Mouse (Mus musculus) hindbrain, postnatal 0 days (tissue): ENCODE data around the gene Fam187b. TPM values are rescaled to one million over a fixed set of nuclear protein-coding genes. Genes with fewer than 3 reads are reported as not detected.
A peak's percentile ranks its signal among the peaks of the same experiment; 100 is the strongest.

Experiments
- ATAC-seq: fragments of 200-750 bp; cut with Nextera tagmentation; 2 replicates; pipeline ENCODE4 v1.8.0; 2017; ENCODE audit warnings: mild to moderate bottlenecking, moderate TSS enrichment, moderate library complexity
- DNase-seq: peaks from one replicate; pipeline ENCODE4 v3.0.0-alpha.2; 2015; ENCODE audit warnings: low spot score
- H3K27ac ChIP-seq: fragments of 300-500 bp; sonication (generic); 2 replicates; pipeline ENCODE4 v1.5.1; 2014; ENCODE audit warnings: mild to moderate bottlenecking
- H3K27me3 ChIP-seq: fragments of 300-500 bp; sonication (generic); 2 replicates; pipeline ENCODE4 v1.6.1; 2014; ENCODE audit warnings: low read length, mixed read lengths; ENCODE audit not compliant: insufficient read depth
- H3K36me3 ChIP-seq: fragments of 300-500 bp; sonication (generic); 2 replicates; pipeline ENCODE4 v1.6.1; 2014; ENCODE audit warnings: low read length, mixed read lengths; ENCODE audit not compliant: insufficient read depth
- H3K4me1 ChIP-seq: fragments of 300-500 bp; sonication (generic); 2 replicates; pipeline ENCODE4 v1.6.1; 2014; ENCODE audit warnings: antibody characterized with exemption, low read length, mixed read lengths; ENCODE audit not compliant: insufficient read depth
- H3K4me2 ChIP-seq: fragments of 300-500 bp; sonication (generic); 2 replicates; pipeline ENCODE4 v1.6.1; 2014; ENCODE audit warnings: low read depth, mild to moderate bottlenecking, low read length, moderate library complexity, mixed read lengths
- H3K4me3 ChIP-seq: fragments of 300-500 bp; sonication (generic); 2 replicates; pipeline ENCODE4 v1.5.1; 2014; ENCODE audit warnings: low read length
- H3K9ac ChIP-seq: fragments of 300-500 bp; sonication (generic); replicated peaks from 2 replicates; pipeline ENCODE4 v1.6.1; 2014; ENCODE audit warnings: mild to moderate bottlenecking, low read length, moderate library complexity, mixed read lengths
- H3K9me3 ChIP-seq: fragments of 300-500 bp; sonication (generic); 2 replicates; pipeline ENCODE4 v1.6.1; 2016; ENCODE audit warnings: low read length, mixed read lengths
- CTCF ChIP-seq: IDR thresholded peaks from 2 replicates; pipeline ENCODE4 v1.5.1; 2016; ENCODE audit warnings: antibody characterized with exemption, control low read depth, low read depth
- WGBS: fragments of 180-500 bp; shearing (Covaris S2); extraction: QIAGEN DNeasy Blood & Tissue Kit; methylation state at CpG from one replicate; pipeline ENCODE4 v1.1.7; 2014; 5-methylcytosine and 5-hydroxymethylcytosine counted together
- polyA plus RNA-seq: library from polyadenylated mRNA; unstranded; fragments of >200 nt; fragmentation: Nextera tagmentation; extraction: Ambion mirVana; gene quantifications from 2 replicates; pipeline ENCODE4 v1.2.1, GENCODE M21; 2015
- total RNA-seq: library from RNA; depleted of rRNA; stranded (reverse); fragments of >200 nt; gene quantifications from 2 replicates; pipeline ENCODE4 v1.2.3, GENCODE M21; 2014

Fam187b gene
- total and polyA plus RNA-seq, 2 experiments from 2014 or later, result 0.16 to 0.89 TPM

- Histone ChIP-seq H3K4me3 (peak overlapping the region; percentile 74), H3K4me1 (peaks cover 15% of the 10 kb centered on the region), H3K27me3 (no peaks in the 10 kb centered on the region), H3K36me3 (peaks cover 14% of the 10 kb centered on the region), H3K9me3 (no peaks in the 10 kb centered on the region), H3K9ac (peak overlapping the region; percentile 98), H3K4me2 (peak overlapping the region; percentile 86), H3K27ac (peak overlapping the region; percentile 98; the same call in 1 of the 2 replicates)
- TF ChIP-seq CTCF, result no peak
- no peak for DNase-seq
- no peak for ATAC-seq
- WGBS, result 72% methylated on average over 28 of the region's 28 CpGs
These were observed 15.3 kb upstream of the Fam187b start for GRCm38 (mm10) chr7:30958109-30958865.

GRCm38 (mm10) chr7:30958866-30959487 lies 14.6 kb upstream of the Fam187b start:
- WGBS, result over 99% methylated on average over 9 of the region's 9 CpGs
- DNase-seq, result no peak
- H3K4me1 ChIP-seq, result peaks cover 15% of the 10 kb centered on the region
- no peak overlapping the region for H3K4me2 ChIP-seq
- H3K27ac ChIP-seq, result no peak overlapping the region
- H3K4me3 ChIP-seq, result no peak overlapping the region
- no peak for ATAC-seq
- H3K9ac ChIP-seq, result no peak overlapping the region
- peaks cover 8% of the 10 kb centered on the region for H3K36me3 ChIP-seq
- TF ChIP-seq CTCF, result no peak
- no peaks in the 10 kb centered on the region for H3K9me3 ChIP-seq
- H3K27me3 ChIP-seq, result no peaks in the 10 kb centered on the region

GRCm38 (mm10) chr7:30959786-30960349 lies 13.7 kb upstream of the Fam187b start:
- Histone ChIP-seq H3K27me3 (no peaks in the 10 kb centered on the region), H3K4me1 (peaks cover 14% of the 10 kb centered on the region), H3K36me3 (no peaks in the 10 kb centered on the region), H3K27ac (no peak overlapping the region), H3K9me3 (no peaks in the 10 kb centered on the region), H3K4me3 (no peak overlapping the region), H3K4me2 (no peak overlapping the region), H3K9ac (no peak overlapping the region)
- no peak for ATAC-seq
- no peak for TF ChIP-seq CTCF
- no peak for DNase-seq
- WGBS, result 90% methylated on average over 6 of the region's 6 CpGs

GRCm38 (mm10) chr7:30962862-30963261 lies 10.7 kb upstream of the Fam187b start:
- Histone ChIP-seq H3K4me2 (no peak overlapping the region), H3K36me3 (no peaks in the 10 kb centered on the region), H3K27me3 (no peaks in the 10 kb centered on the region), H3K4me1 (peaks cover 8% of the 10 kb centered on the region; the same call in 1 of the 2 replicates), H3K4me3 (no peak overlapping the region), H3K27ac (no peak overlapping the region), H3K9ac (no peak overlapping the region), H3K9me3 (no peaks in the 10 kb centered on the region)
- WGBS, result 97% methylated on average over 5 of the region's 5 CpGs
- no peak for TF ChIP-seq CTCF
- DNase-seq, result no peak
- ATAC-seq, result no peak

GRCm38 (mm10) chr7:30964366-30964765 lies 9.2 kb upstream of the Fam187b start:
- H3K9ac ChIP-seq, result no peak overlapping the region
- H3K4me1 ChIP-seq, result no peaks in the 10 kb centered on the region
- H3K4me3 ChIP-seq, result no peak overlapping the region
- no peaks in the 10 kb centered on the region for H3K27me3 ChIP-seq
- H3K27ac ChIP-seq, result no peak overlapping the region
- WGBS, result 88% methylated on average over 7 of the region's 7 CpGs
- TF ChIP-seq CTCF, result no peak
- H3K4me2 ChIP-seq, result no peak overlapping the region
- ATAC-seq (no peak), DNase-seq (no peak)
- H3K9me3 ChIP-seq, result no peaks in the 10 kb centered on the region
- H3K36me3 ChIP-seq, result no peaks in the 10 kb centered on the region

GRCm38 (mm10) chr7:30965677-30966076 lies 7.9 kb upstream of the Fam187b start:
- no peak overlapping the region for H3K4me2 ChIP-seq
- no peak overlapping the region for H3K9ac ChIP-seq
- no peaks in the 10 kb centered on the region for H3K4me1 ChIP-seq
- no peaks in the 10 kb centered on the region for H3K36me3 ChIP-seq
- no peak overlapping the region for H3K4me3 ChIP-seq
- H3K27ac ChIP-seq, result no peak overlapping the region
- DNase-seq (no peak), ATAC-seq (no peak)
- no peaks in the 10 kb centered on the region for H3K27me3 ChIP-seq
- WGBS, result 63% methylated on average over 14 of the region's 14 CpGs
- TF ChIP-seq CTCF, result no peak
- H3K9me3 ChIP-seq, result no peaks in the 10 kb centered on the region

GRCm38 (mm10) chr7:30966657-30967056 lies 6.9 kb upstream of the Fam187b start:
- Histone ChIP-seq H3K9ac (no peak overlapping the region), H3K27me3 (no peaks in the 10 kb centered on the region), H3K9me3 (no peaks in the 10 kb centered on the region), H3K4me3 (no peak overlapping the region), H3K27ac (no peak overlapping the region), H3K4me1 (no peaks in the 10 kb centered on the region), H3K36me3 (no peaks in the 10 kb centered on the region), H3K4me2 (no peak overlapping the region)
- TF ChIP-seq CTCF, result no peak
- DNase-seq, result no peak
- no peak for ATAC-seq
- 85% methylated on average over 3 of the region's 3 CpGs for WGBS
